Mouse (Mus musculus) limb, embryonic 11.5 days (tissue): ENCODE measurements around the gene Nacad. TPM values are rescaled to one million over a fixed set of nuclear protein-coding genes. Genes with fewer than 3 reads are reported as not detected.

Source experiments
- ATAC-seq: fragments of 200-750 bp; cut with Nextera tagmentation; 2 replicates; pipeline ENCODE4 v1.8.0; 2017; ENCODE audit warnings: low read depth; ENCODE audit not compliant: insufficient number of reproducible peaks, low FRiP score, low TSS enrichment
- DNase-seq: peaks from one replicate; pipeline ENCODE4 v3.0.0-alpha.2; 2015; ENCODE audit warnings: low spot score
- H3K27ac ChIP-seq: fragments of 300-500 bp; sonication (generic); replicated peaks from 2 replicates; pipeline ENCODE4 v1.5.1; 2014; ENCODE audit warnings: low read depth, mild to moderate bottlenecking, low read length
- H3K27me3 ChIP-seq: fragments of 300-500 bp; sonication (generic); 2 replicates; pipeline ENCODE4 v1.6.1; 2014; ENCODE audit warnings: mild to moderate bottlenecking, low read length, mixed read lengths; ENCODE audit not compliant: control insufficient read depth, insufficient read depth
- H3K36me3 ChIP-seq: fragments of 300-500 bp; sonication (generic); 2 replicates; pipeline ENCODE4 v1.6.1; 2014; ENCODE audit warnings: mild to moderate bottlenecking, low read length, moderate library complexity, mixed read lengths; ENCODE audit not compliant: control insufficient read depth, insufficient read depth
- H3K4me1 ChIP-seq: fragments of 300-500 bp; sonication (generic); 2 replicates; pipeline ENCODE4 v1.6.1; 2014; ENCODE audit warnings: low read length, mixed read lengths; ENCODE audit not compliant: control insufficient read depth, insufficient read depth
- H3K4me2 ChIP-seq: fragments of 300-500 bp; sonication (generic); 2 replicates; pipeline ENCODE4 v1.6.1; 2014; ENCODE audit warnings: low read depth, mild to moderate bottlenecking, moderate library complexity; ENCODE audit not compliant: severe bottlenecking
- H3K4me3 ChIP-seq: fragments of 300-500 bp; sonication (generic); 2 replicates; pipeline ENCODE4 v1.5.1; 2014; ENCODE audit warnings: low read depth, low read length
- H3K9ac ChIP-seq: fragments of 300-500 bp; sonication (generic); 2 replicates; pipeline ENCODE4 v1.6.1; 2014; ENCODE audit warnings: mild to moderate bottlenecking, low read length
- H3K9me3 ChIP-seq: fragments of 300-500 bp; sonication (generic); 2 replicates; pipeline ENCODE4 v1.6.1; 2016; ENCODE audit warnings: low read length; ENCODE audit not compliant: control insufficient read depth
- WGBS: fragments of 180-500 bp; shearing (Covaris S2); extraction: QIAGEN DNeasy Blood & Tissue Kit; methylation state at CpG from one replicate; pipeline ENCODE4 v1.1.7; 2014; 5-methylcytosine and 5-hydroxymethylcytosine counted together
- polyA plus RNA-seq: library from polyadenylated mRNA; unstranded; fragments of >200 nt; fragmentation: Nextera tagmentation; extraction: Ambion mirVana; gene quantifications from 2 replicates; pipeline ENCODE4 v1.2.1, GENCODE M21; 2014

Nacad gene
- polyA plus RNA-seq, 1 experiment from 2014 or later: 1.1 TPM

- no peaks in the 10 kb centered on the region; the same call in 1 of the 2 replicates for H3K36me3 ChIP-seq
- 93% methylated on average over 4 of the region's 4 CpGs for WGBS
- H3K9me3 ChIP-seq: no peaks in the 10 kb centered on the region
- DNase-seq (no peak), ATAC-seq (no peak)
- H3K9ac ChIP-seq: no peak overlapping the region
- no peak overlapping the region for H3K4me2 ChIP-seq
- H3K4me3 ChIP-seq: no peak overlapping the region
- no peak overlapping the region for H3K27ac ChIP-seq
- H3K4me1 ChIP-seq: no peaks in the 10 kb centered on the region
- H3K27me3 ChIP-seq: no peaks in the 10 kb centered on the region
These were observed 42.7 kb downstream of the Nacad start for GRCm38 (mm10) chr11:6563201-6563600.

GRCm38 (mm10) chr11:6562359-6562758, 43.5 kb downstream of the Nacad start:
- 86% methylated on average over 6 of the region's 6 CpGs for WGBS

GRCm38 (mm10) chr11:6561474-6561873, 44.4 kb downstream of the Nacad start:
- Histone ChIP-seq H3K27ac (no peak overlapping the region), H3K4me3 (no peak overlapping the region), H3K9ac (no peak overlapping the region), H3K4me1 (no peaks in the 10 kb centered on the region), H3K27me3 (no peaks in the 10 kb centered on the region), H3K4me2 (no peak overlapping the region), H3K36me3 (peaks cover 3% of the 10 kb centered on the region; the same call in 1 of the 2 replicates), H3K9me3 (no peaks in the 10 kb centered on the region)
- no peak for ATAC-seq
- 96% methylated on average over 4 of the region's 4 CpGs for WGBS
- no peak for DNase-seq

More at GRCm38 (mm10) chr11:6562359-6562758, 43.5 kb downstream of the Nacad start:
- H3K4me3 ChIP-seq: no peak overlapping the region
- no peak overlapping the region for H3K4me2 ChIP-seq
- no peaks in the 10 kb centered on the region for H3K9me3 ChIP-seq
- H3K9ac ChIP-seq: no peak overlapping the region
- H3K27ac ChIP-seq: no peak overlapping the region
- no peaks in the 10 kb centered on the region for H3K27me3 ChIP-seq
- DNase-seq: no peak
- H3K4me1 ChIP-seq: no peaks in the 10 kb centered on the region
- no peak for ATAC-seq
- no peaks in the 10 kb centered on the region; the same call in 1 of the 2 replicates for H3K36me3 ChIP-seq

GRCm38 (mm10) chr11:6560655-6561360, 45.0 kb downstream of the Nacad start:
- Histone ChIP-seq H3K4me1 (no peaks in the 10 kb centered on the region), H3K27ac (no peak overlapping the region), H3K9me3 (no peaks in the 10 kb centered on the region), H3K9ac (no peak overlapping the region), H3K4me3 (no peak overlapping the region), H3K4me2 (no peak overlapping the region), H3K36me3 (peaks cover 3% of the 10 kb centered on the region; the same call in 1 of the 2 replicates), H3K27me3 (no peaks in the 10 kb centered on the region)
- DNase-seq: no peak
- ATAC-seq: no peak
- WGBS: 93% methylated on average over 13 of the region's 13 CpGs

- no peak overlapping the region for H3K27ac ChIP-seq
- H3K4me2 ChIP-seq: no peak overlapping the region
- peaks cover 3% of the 10 kb centered on the region; the same call in 1 of the 2 replicates for H3K36me3 ChIP-seq
- no peaks in the 10 kb centered on the region for H3K9me3 ChIP-seq
- no peak overlapping the region for H3K9ac ChIP-seq
- no peak for DNase-seq
- 96% methylated on average over 2 of the region's 2 CpGs for WGBS
- no peaks in the 10 kb centered on the region for H3K27me3 ChIP-seq
- no peak for ATAC-seq
- H3K4me1 ChIP-seq: no peaks in the 10 kb centered on the region
- H3K4me3 ChIP-seq: no peak overlapping the region
These were observed 45.9 kb downstream of the Nacad start for GRCm38 (mm10) chr11:6559996-6560395.

- Histone ChIP-seq H3K27ac (no peak overlapping the region), H3K36me3 (peaks cover 3% of the 10 kb centered on the region; the same call in 1 of the 2 replicates), H3K9me3 (no peaks in the 10 kb centered on the region), H3K4me1 (no peaks in the 10 kb centered on the region), H3K4me2 (no peak overlapping the region), H3K9ac (no peak overlapping the region), H3K27me3 (no peaks in the 10 kb centered on the region), H3K4me3 (no peak overlapping the region)
- DNase-seq: no peak
- no peak for ATAC-seq
- WGBS: 86% methylated on average over 3 of the region's 3 CpGs
These were observed 47.6 kb downstream of the Nacad start for GRCm38 (mm10) chr11:6558234-6558633.

GRCm38 (mm10) chr11:6550201-6550600, 55.7 kb downstream of the Nacad start:
- DNase-seq (no peak), ATAC-seq (no peak)
- H3K4me2 ChIP-seq: no peak overlapping the region
- 0 out of 2 replicates have a peak, but pooled peaks cover 2% of the 10 kb centered on the region for H3K4me1 ChIP-seq
- H3K27ac ChIP-seq: no peak overlapping the region
- H3K27me3 ChIP-seq: no peaks in the 10 kb centered on the region
- no peak overlapping the region for H3K4me3 ChIP-seq
- no peaks in the 10 kb centered on the region for H3K9me3 ChIP-seq
- no peak overlapping the region for H3K9ac ChIP-seq
- 96% methylated on average over 3 of the region's 3 CpGs for WGBS
- peaks cover 7% of the 10 kb centered on the region; the same call in 1 of the 2 replicates for H3K36me3 ChIP-seq

GRCm38 (mm10) chr11:6549770-6550169, 56.1 kb downstream of the Nacad start:
- DNase-seq (no peak), ATAC-seq (no peak)
- Histone ChIP-seq H3K27ac (no peak overlapping the region), H3K27me3 (no peaks in the 10 kb centered on the region), H3K9me3 (no peaks in the 10 kb centered on the region), H3K4me1 (0 out of 2 replicates have a peak, but pooled peaks cover 2% of the 10 kb centered on the region), H3K9ac (no peak overlapping the region), H3K4me2 (no peak overlapping the region), H3K4me3 (no peak overlapping the region), H3K36me3 (peaks cover 7% of the 10 kb centered on the region; the same call in 1 of the 2 replicates)
- 93% methylated on average over 2 of the region's 2 CpGs for WGBS
